Mouse (Mus musculus): ENCODE results near the gene Sf3b2.

GRCm38 (mm10) chr19:5275736-5276135, 19.5 kb downstream of the Sf3b2 start:
- no peak for TF ChIP-seq POLR2A (IDR thresholded peaks at IDR 0.05; ENCODE audit: extremely low read depth, insufficient read depth, low read length)
- no peak for TF ChIP-seq CTCF (IDR thresholded peaks at IDR 0.05; ENCODE audit: extremely low read depth, insufficient read depth, low read length)
